Mouse (Mus musculus): ENCODE results near the gene Bcl11b.

Gene Bcl11b

GRCm38 (mm10) chr12:107888646-107889045, 114.8 kb downstream of the Bcl11b start:
- DNase-seq (ENCODE audit: low spot score) = no peak

- no peak for DNase-seq (ENCODE audit: low spot score)
Measured at GRCm38 (mm10) chr12:107888049-107888448, 115.4 kb downstream of the Bcl11b start.

- no peak for DNase-seq (ENCODE audit: low spot score)
Measured at GRCm38 (mm10) chr12:107887621-107888020, 115.8 kb downstream of the Bcl11b start.

DNA sequence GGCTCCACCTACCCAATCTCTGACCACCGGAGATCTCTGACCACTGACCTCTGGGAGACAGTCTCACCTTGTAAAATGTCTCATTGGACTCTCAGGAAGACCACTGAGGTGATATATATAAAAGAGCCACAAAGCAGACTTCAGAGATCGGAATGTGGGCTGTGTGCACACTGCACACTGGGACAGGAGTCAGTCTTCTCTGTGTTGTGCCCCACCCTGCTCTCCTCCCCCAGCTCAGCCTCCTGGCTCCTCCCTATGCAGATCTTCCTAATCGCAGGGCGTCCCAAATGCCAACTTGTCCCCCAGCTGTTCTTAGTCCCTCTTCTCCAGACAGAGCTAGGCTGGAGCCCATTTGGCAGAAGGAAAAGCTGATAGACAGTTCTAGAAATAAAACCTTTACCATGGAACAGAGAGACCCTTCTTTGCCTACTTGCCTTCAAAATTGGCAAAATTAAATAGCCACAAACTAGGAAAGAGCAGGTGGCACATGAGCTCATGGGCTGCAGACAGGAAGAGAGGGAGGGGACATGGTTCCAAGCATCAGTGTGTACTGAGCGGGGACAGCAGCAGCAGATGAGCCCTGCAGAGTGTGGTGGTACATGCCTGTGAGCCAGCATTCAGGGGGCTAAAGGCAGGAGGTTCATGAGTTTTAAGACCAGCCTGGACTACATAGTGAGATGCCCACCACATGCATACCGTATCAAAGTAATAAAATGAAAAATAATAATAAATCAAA, 118.9 kb downstream of the Bcl11b start:
- DNase-seq (ENCODE audit: low spot score) = no peak

GRCm38 (mm10) chr12:107881726-107882125, 121.7 kb downstream of the Bcl11b start:
- no peak for DNase-seq (ENCODE audit: low spot score)

- DNase-seq (ENCODE audit: low spot score) = no peak
Measured at GRCm38 (mm10) chr12:107880748-107881147, 122.7 kb downstream of the Bcl11b start.

- no peak for DNase-seq (ENCODE audit: low spot score)
Measured at GRCm38 (mm10) chr12:107879114-107879777, 124.2 kb downstream of the Bcl11b start.

DNA sequence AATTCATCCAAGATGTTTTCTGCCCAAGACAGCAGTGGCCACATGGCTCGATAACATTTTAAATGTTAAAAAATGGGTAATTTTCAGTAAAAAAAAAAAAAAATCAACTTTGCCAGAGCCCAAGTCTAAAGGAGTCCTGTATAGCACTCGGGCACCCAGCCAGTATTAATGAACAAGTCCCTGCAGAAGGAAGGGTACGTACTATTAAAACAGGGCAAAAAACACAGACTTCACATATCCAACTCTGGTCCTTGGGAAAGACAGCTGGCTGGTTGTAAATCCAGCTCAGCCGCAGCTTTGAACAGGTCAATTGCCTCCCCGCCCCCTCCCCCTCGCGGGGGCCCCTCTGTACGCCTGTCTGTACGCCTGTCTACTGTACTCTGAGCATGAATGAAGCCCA, 127.2 kb downstream of the Bcl11b start:
- no peak for DNase-seq (ENCODE audit: low spot score)

DNA sequence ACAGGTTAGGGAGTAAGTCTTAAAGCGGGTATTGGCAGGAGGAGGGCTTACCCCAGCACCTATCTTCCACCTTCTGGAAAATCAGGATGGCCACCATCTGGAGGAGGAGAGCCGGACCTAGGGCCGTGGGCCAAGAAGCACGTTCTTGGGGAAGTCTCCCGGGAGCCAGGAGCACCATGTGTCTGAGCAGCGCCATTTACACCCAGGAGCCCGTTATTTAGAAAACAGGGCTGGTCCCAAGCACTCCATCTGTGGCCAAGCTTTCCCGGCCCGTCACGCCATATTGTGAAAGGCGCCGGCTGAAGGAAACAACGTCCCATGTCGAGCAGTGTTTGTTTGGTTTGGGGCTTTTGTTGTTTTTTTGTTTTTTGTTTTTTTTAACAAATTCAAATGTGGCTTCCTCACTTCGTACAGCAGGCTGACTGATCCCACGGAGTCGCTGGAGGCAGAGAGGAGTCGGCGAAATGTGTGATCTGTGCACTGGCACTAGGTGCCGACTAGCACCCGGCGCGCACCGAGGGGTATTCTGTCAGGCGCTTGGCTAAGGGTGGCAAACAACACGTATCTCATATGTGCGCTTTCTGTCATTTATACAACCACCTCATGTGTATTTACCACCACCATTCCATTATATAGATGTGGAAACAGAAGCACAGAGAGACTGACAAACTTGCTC, 128.8 kb downstream of the Bcl11b start:
- no peak for DNase-seq (ENCODE audit: low spot score)

DNA sequence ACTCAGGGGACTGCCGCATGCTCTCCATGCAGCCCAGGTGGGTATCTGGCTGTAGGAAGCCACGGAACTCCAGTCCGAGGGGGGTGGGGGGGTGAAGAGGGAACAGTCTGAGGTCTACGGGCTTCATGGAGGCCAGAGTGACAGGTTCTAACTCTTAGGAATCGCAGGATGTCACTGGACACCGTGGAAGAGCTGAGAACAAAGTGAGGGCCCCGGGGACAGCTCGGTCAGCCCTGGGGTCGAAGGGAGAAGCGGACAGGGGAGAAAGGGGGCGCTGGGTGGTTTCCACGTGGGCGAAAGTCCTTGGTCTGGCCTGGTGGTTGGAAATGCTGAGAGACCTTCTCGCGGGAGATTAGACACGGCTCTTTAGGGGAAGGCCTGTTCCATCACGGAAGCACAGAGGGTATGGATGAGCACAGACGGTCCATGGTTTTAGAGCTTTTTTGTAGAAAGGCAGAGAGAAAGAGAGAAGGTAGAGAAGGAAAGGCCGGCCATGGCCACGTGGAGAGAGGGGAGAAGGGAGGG, 133.8 kb downstream of the Bcl11b start:
- DNase-seq (ENCODE audit: low spot score) = no peak

- no peak for DNase-seq (ENCODE audit: low spot score)
Measured at GRCm38 (mm10) chr12:107868291-107868690, 135.1 kb downstream of the Bcl11b start.

All from testis, postnatal 14 days (tissue).